Mouse (Mus musculus): ENCODE results near the gene Mast4.

DNA sequence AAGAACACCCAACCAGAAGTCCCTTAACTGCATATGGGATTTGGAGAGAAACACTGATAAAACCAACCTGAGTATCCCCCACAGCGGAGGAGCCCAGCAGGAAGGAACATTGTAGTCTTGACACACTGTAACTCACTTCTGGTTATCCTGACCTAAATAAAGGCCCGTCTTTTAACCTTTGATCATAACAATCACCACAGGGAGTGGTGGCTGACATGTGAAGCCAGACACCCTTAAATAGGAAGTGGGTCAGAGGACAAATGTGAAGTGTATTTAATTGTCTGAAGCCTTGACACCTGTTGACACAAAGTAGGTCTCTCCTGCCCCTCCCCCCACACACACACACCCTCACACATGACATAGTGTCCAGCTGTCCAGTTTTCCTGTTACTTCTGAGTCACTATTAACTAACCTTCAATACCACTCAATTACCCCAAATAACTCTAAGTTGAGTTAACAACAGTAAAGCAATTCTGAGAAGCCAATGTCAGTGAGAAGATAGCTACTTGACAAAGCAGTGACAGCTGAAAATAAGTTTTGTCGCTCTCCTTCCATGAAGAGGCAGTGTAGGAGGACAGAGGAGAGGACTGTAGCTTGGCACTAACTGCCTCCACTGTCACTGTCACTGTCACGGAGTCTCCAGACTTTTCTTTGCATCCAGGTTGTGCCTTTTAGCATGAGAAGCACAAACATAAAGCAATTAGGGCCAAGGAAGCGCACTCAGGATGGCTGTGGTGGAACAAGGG is 87.2 kb downstream of the Mast4 start:
- no peak for TF ChIP-seq CTCF (IDR thresholded peaks at IDR 0.05; ENCODE audit: low read depth, low read length)
- no peak for TF ChIP-seq GATA1 (IDR thresholded peaks at IDR 0.05; ENCODE audit: borderline replicate concordance, low read length)

Data from G1E (cell line).